ENCODE assay signal across 9 mouse cellular contexts in genomic region chr9:59034836-59035235, GRCm38 (mm10). TPM values are rescaled to one million over a fixed set of nuclear protein-coding genes. Genes with fewer than 3 reads are reported as not detected.
DNase-seq lines count a peak whose midpoint lies in the region; ATAC-seq and TF ChIP-seq lines count a peak whose summit lies in the region.
"Had no signal": no experiment of that assay in that cellular context is flagged by ENCODE, and none has a peak within 500 bp of the region (broad histone marks: within the 10 kb centered on the region; RNA-seq: fewer than 3 reads in every experiment).

No protein-coding gene starts in this region.

- peaks cover 50% of the 10 kb centered on the region for H3K79me2 ChIP-seq in myocyte (ENCODE audit: control insufficient read depth, insufficient read depth)

- H3K4me1 ChIP-seq in heart, embryonic 12.5 days (replicated peaks): peaks cover 14% of the 10 kb centered on the region
- peaks cover 12% of the 10 kb centered on the region for H3K4me1 ChIP-seq in forebrain, postnatal 0 days (ENCODE audit: insufficient read depth)
- H3K4me1 ChIP-seq in limb, embryonic 11.5 days (ENCODE audit: control insufficient read depth, insufficient read depth, low read length): no peaks in the 10 kb centered on the region

- no peaks in the 10 kb centered on the region for H3K27me3 ChIP-seq in heart, embryonic 12.5 days (replicated peaks)
- H3K27me3 ChIP-seq in forebrain, postnatal 0 days (ENCODE audit: insufficient read depth, low read length): no peaks in the 10 kb centered on the region
- H3K27me3 ChIP-seq in limb, embryonic 11.5 days (ENCODE audit: control insufficient read depth, insufficient read depth, low read length): no peaks in the 10 kb centered on the region
- no peaks in the 10 kb centered on the region for H3K27me3 ChIP-seq in myocyte (ENCODE audit: control insufficient read depth, insufficient read depth, insufficient read length)
- H3K27me3 ChIP-seq: CH12.LX had no signal

- H3K27ac ChIP-seq in heart, embryonic 12.5 days (ENCODE audit: poor library complexity, severe bottlenecking): no peak overlapping the region
- no peak overlapping the region for H3K27ac ChIP-seq in forebrain, postnatal 0 days (ENCODE audit: low read depth, low read length)
- no peak overlapping the region for H3K27ac ChIP-seq in limb, embryonic 11.5 days (replicated peaks; ENCODE audit: low read depth, low read length)

- H3K36me3 ChIP-seq in heart, embryonic 12.5 days: 0 out of 2 replicates have a peak, but pooled peaks cover under 1% of the 10 kb centered on the region
- H3K36me3 ChIP-seq in forebrain, postnatal 0 days (ENCODE audit: insufficient read depth): no peaks in the 10 kb centered on the region
- no peaks in the 10 kb centered on the region for H3K36me3 ChIP-seq in limb, embryonic 11.5 days (ENCODE audit: control insufficient read depth, insufficient read depth, low read length)
- no peaks in the 10 kb centered on the region for H3K36me3 ChIP-seq in myocyte (ENCODE audit: control insufficient read depth, insufficient read depth)

- ATAC-seq in heart, embryonic 12.5 days (ENCODE audit: insufficient number of reproducible peaks, low FRiP score): no peak
- no peak for ATAC-seq in forebrain, postnatal 0 days
- no peak for ATAC-seq in limb, embryonic 11.5 days (ENCODE audit: insufficient number of reproducible peaks, low FRiP score, low TSS enrichment, low read depth)
- ATAC-seq in erythroblast, adult 5-6 weeks (replicated peaks; ENCODE audit: low FRiP score, poor library complexity, severe bottlenecking): no peak

- 32% methylated on average over 5 of the region's 5 CpGs for WGBS in heart, embryonic 12.5 days
- WGBS in forebrain, postnatal 0 days: 15% methylated on average over 5 of the region's 5 CpGs
- 40% methylated on average over 5 of the region's 5 CpGs for WGBS in limb, embryonic 11.5 days

- intact Hi-C loops in heart, postnatal 25 days (cut with DNase I): no loop called here

- H3ac ChIP-seq in myocyte (ENCODE audit: control insufficient read depth, insufficient read length): no peak overlapping the region

- H3K4me2 ChIP-seq in heart, embryonic 12.5 days: peak overlapping the region; percentile 89
- H3K4me2 ChIP-seq in forebrain, postnatal 0 days (ENCODE audit: low read depth): peak overlapping the region; percentile 91
- peak overlapping the region; percentile 73 for H3K4me2 ChIP-seq in limb, embryonic 11.5 days (ENCODE audit: low read depth, severe bottlenecking)
- H3K4me2 ChIP-seq in myocyte (ENCODE audit: low read depth): peak overlapping the region; percentile 82

- H3K9ac ChIP-seq in heart, embryonic 12.5 days: peak overlapping the region; percentile 91
- H3K9ac ChIP-seq in forebrain, postnatal 0 days: no peak overlapping the region
- H3K9ac ChIP-seq in limb, embryonic 11.5 days (ENCODE audit: low read length): no peak overlapping the region

- DNase-seq in heart, postnatal 25 days (ENCODE audit: low spot score): no peak
- no peak for DNase-seq in forebrain, postnatal 0 days
- DNase-seq in limb, embryonic 11.5 days (ENCODE audit: low spot score): no peak
- DNase-seq in embryo, embryonic 9.5 days (ENCODE audit: extremely low spot score): no peak
- no peak for DNase-seq in thymus, postnatal 0 days (ENCODE audit: low spot score)

- H3K4me3 ChIP-seq in heart, embryonic 12.5 days: peak overlapping the region; percentile 85
- peak overlapping the region; percentile 96 for H3K4me3 ChIP-seq in forebrain, postnatal 0 days (ENCODE audit: low read depth, low read length)
- peak overlapping the region; percentile 92 for H3K4me3 ChIP-seq in limb, embryonic 11.5 days (ENCODE audit: low read depth, low read length)
- H3K4me3 ChIP-seq in myocyte: peak overlapping the region; percentile 67

- TF ChIP-seq POLR2A in myocyte (IDR thresholded peaks at IDR 0.05; ENCODE audit: insufficient read length, low read depth): no peak

- no peaks in the 10 kb centered on the region; the same call in 1 of the 2 replicates for H3K9me3 ChIP-seq in heart, embryonic 12.5 days (replicated peaks)
- no peaks in the 10 kb centered on the region for H3K9me3 ChIP-seq in forebrain, postnatal 0 days (ENCODE audit: low read length)
- H3K9me3 ChIP-seq in limb, embryonic 11.5 days (ENCODE audit: control insufficient read depth, low read length): no peaks in the 10 kb centered on the region

- no peak for TF ChIP-seq CTCF in forebrain, postnatal 0 days (IDR thresholded peaks at IDR 0.05; ENCODE audit: low read depth)

TF ChIP-seq in myocyte, 11 proteins besides CTCF, POLR2A, EP300 and RAD21:
- no peak for TF ChIP-seq SRF (IDR thresholded peaks at IDR 0.05; ENCODE audit: control insufficient read depth, insufficient read length, low read depth)
- no peak for TF ChIP-seq TCF12 (IDR thresholded peaks at IDR 0.05; ENCODE audit: insufficient read depth, poor library complexity, severe bottlenecking)
- TF ChIP-seq MYOG (IDR thresholded peaks at IDR 0.05; ENCODE audit: control insufficient read depth in 1 of 3, insufficient read depth in 1 of 3, insufficient read length in 2 of 3, low read depth in 2 of 3): no peak
- TF ChIP-seq MAX (IDR thresholded peaks at IDR 0.05; ENCODE audit: low read depth): no peak
- TF ChIP-seq REST (IDR thresholded peaks at IDR 0.05; ENCODE audit: insufficient read depth, insufficient read length): no peak
- no peak for TF ChIP-seq E2F4 (IDR thresholded peaks at IDR 0.05; ENCODE audit: insufficient read depth)
- TF ChIP-seq TCF3 (IDR thresholded peaks at IDR 0.05; ENCODE audit: insufficient read length, low read depth): no peak

RNA-seq across cellular contexts. Expression of gene Neo1, which starts 1.4 kb away (rescaled TPM):
- 41.8 and 43.6 TPM in 2 replicates for polyA plus RNA-seq in heart, embryonic 12.5 days (2016; fragmentation: Nextera tagmentation; extraction: Ambion mirVana)
- total RNA-seq in heart, postnatal 25 days (2021): 10 to 100 TPM; 40.7 to 45.0 TPM
- 177 and 237 TPM in 2 replicates for total RNA-seq in forebrain, postnatal 0 days (2014; rRNA removed)
- polyA plus RNA-seq in forebrain, postnatal 0 days (2015; fragmentation: Nextera tagmentation; extraction: Ambion mirVana): 36.2 and 50.4 TPM in 2 replicates
- polyA plus RNA-seq in limb, embryonic 11.5 days (2014; fragmentation: Nextera tagmentation; extraction: Ambion mirVana): 43.2 and 44.7 TPM in 2 replicates
- polyA plus RNA-seq in myocyte (2012; fragmentation: generic; extraction: Trizol): 36.8 TPM
- not detected in 2 replicates for total RNA-seq in erythroblast, adult 5-6 weeks (2015; ENCODE audit: low replicate concordance)
- 0.51 TPM in 1 of 2 replicates, not detected in the other for total RNA-seq in erythroblast, adult 5-6 weeks (2017; ENCODE audit: low replicate concordance)
- polyA plus RNA-seq in thymus, postnatal 0 days (2015; fragmentation: Nextera tagmentation; extraction: Ambion mirVana): 2.1 TPM in 2 replicates

Comparison
In these comparisons a context has a peak if more than half of its experiments do, and no peak if none do; other contexts are left out.
1. RNA of gene Neo1, which starts 1.4 kb away (polyA plus RNA-seq): 36.2 to 50.4 TPM in forebrain, postnatal 0 days, 43.2 to 44.7 TPM in limb, embryonic 11.5 days, 41.8 to 43.6 TPM in heart, embryonic 12.5 days and 36.8 TPM in myocyte (single experiment); 2.1 TPM in thymus, postnatal 0 days; every median in the first group is over 10 times any median in the second.
2. Peak in every context shown above with its lines, with median percentiles within 50 percentile points of each other: H3K4me2 ChIP-seq and H3K4me3 ChIP-seq.